Mouse (Mus musculus): ENCODE measurements around the gene Amz1. TPM values are rescaled to one million over a fixed set of nuclear protein-coding genes. Genes with fewer than 3 reads are reported as not detected.
A peak's percentile ranks its signal among the peaks of the same experiment; 100 is the strongest.

Gene Amz1
- total RNA-seq, 1 experiment from 2014 or later: 7.8 TPM

DNA sequence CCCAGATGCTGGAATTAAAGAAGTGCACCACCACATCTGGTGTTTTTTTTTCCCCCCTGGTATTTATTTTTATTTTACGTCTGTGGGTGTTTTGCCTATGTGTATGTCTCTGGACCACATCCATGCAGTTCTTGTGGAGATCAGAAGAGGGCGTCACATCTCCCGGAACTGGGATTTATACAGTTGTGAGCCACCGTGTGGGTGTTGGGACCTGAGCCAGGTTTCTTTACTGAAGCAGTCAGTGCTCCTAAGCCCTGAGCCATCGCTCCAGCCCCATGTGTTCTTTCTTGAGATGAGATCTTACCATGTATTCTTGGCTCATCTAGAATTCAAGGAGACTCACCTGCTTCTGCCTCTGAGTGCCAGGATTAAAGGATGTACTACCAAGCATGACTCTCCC is 12.9 kb upstream of the Amz1 start:
- ATAC-seq (replicated peaks; ENCODE audit: insufficient number of reproducible peaks, low FRiP score, low TSS enrichment, poor library complexity, severe bottlenecking): no peak

DNA sequence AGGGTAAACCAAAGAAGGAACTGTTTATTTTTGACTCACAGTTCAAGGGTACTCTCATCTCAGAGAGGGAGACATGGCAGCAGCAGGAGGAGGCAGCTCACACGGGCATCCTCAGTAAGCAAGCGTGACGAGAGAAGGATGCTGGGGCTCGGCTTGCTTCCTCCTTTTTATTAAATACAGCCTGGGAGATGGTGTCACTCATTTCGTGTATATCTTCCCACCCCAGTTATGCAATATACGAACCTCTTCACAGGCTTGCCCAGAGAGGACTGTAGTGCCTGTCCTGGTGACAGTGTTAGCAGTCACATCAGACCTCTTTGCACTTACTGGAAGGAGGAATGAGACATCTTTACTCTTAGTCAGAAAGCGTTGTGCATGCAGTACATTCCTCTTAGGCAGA is 3.2 kb upstream of the Amz1 start:
- peak; percentile 77 for ATAC-seq (replicated peaks; ENCODE audit: insufficient number of reproducible peaks, low FRiP score, low TSS enrichment, poor library complexity, severe bottlenecking)

DNA sequence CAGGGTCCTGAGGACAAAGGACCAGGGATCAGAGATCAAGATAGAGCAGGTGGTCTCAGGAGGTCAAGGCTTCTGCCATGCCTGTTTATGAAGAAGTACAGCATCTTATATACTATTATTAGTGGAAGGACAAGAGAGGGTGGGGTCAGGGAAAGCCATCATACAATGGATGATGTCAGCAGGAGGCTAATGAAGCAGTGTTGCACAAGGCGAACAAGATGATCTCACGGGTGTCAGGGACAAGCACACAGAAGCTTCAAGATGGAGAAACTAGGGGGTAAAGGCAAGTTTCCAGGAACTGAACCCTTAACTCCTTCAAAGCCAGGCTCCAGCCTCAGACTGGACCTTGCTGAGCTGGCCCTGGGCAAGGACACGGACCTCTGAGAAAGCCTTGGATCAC is 1.8 kb upstream of the Amz1 start:
- ATAC-seq (replicated peaks; ENCODE audit: insufficient number of reproducible peaks, low FRiP score, low TSS enrichment, poor library complexity, severe bottlenecking): peak; percentile 84

DNA sequence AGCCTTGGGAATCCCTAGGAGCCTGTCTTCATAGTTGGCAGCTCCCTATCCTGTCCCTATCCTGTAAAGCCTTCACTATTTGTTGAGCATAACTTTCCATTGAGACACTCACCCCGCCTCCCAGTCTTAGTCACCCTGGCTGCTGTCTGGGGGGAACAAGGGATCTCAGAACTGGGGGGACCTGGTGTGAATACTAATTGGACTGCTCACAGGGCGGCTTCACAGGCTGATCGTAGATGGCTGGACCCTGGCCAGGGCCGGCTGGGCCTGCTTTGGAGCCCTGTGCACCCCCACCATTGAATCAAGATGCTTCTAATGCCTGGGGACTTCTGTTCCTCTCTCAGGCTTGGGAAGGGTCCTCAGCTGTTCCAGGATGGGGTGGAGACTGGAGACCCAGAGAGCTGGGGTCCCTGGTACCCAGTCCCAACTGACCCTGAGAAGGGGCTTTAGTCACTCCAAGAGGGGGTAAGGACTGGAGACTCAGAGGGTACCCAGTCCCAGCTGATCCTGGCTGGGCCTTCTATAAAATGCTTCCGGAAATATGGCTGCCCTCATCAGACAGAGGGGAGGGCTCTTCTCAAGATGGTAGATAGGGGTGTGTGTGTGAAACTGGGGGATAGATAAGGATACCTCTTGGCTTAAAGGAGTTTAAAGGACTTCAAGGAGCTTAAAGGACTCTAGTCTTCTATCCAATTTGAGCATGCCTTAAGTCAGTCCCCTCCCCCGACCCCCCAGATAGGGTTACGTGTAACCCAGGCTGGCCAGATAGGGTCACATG is 2.3 kb downstream of the Amz1 start:
- ATAC-seq (replicated peaks; ENCODE audit: insufficient number of reproducible peaks, low FRiP score, low TSS enrichment, poor library complexity, severe bottlenecking): no peak

DNA sequence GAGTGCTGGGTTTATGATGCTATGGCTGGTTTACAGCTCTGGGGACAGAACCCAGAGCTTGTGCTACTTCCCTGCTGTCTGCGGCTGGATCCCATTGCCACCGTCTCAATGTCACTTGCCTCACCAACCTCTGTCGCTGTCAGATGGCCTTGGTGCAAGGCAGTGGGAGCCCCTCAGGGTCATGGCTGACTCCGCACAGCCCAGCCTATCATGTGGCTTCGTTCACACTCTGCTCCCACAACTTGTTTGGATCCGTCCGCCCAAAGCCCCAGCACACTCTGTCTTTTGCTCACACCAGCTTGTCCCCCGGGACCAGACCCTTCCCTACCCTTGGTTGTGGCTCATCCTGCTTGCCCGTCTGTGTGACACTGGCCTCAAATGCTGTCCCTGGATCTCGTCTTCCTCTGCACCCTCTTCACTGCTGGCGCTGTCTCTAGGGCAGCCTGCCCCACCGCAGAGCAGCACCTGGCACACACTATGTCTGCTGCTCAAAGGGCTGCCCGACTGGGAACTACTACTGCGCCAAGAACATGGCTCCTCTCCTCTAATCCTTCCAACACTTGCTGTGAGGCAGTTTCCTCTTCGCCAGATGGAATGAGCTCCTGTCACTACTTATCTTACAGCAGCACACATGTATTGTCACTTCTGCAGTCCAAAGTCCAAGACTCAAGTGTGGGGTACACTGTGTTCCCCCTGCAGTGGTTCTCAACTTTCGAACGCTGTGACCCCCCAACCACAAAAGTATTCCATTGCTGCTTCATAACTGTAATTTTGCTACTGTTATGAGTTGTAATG is 3.2 kb downstream of the Amz1 start:
- ATAC-seq (replicated peaks; ENCODE audit: insufficient number of reproducible peaks, low FRiP score, low TSS enrichment, poor library complexity, severe bottlenecking): no peak

DNA sequence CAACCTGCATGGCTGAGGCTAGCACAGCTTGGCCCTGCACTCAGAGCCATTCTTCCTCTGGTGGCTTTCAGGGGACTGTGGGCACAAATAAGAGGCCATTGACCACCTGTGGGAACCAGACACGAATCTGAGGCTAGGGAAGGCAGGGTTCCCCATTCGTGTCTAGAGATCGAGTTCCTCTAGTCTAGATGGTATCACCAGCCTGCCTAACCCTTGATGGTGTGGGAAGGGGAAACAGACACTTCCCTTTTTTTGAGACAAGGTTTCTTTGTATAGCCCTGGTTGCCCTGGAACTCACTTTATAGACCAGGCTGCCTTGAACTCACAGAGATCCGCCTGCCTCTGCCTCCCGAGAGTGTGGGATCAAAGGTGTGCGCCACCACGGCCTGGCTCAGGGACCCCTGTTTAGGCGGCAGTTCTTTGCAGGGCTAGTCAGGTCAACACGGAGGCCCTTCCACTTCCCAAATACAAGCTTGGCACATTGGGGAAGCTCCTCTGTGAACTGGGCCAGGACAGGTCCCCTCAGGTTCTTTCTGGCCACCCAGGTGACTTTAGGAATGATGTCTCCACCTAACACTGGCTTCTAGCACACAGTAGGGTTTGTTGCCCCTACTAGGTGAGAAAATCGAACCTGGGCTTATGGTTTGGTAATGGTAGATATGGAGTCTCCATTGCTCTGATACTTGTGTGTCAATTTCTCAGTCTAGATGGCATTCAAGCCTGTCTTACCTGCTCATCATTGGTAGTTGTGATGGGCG is 7.3 kb downstream of the Amz1 start:
- peak; percentile 73 for ATAC-seq (replicated peaks; ENCODE audit: insufficient number of reproducible peaks, low FRiP score, low TSS enrichment, poor library complexity, severe bottlenecking)

DNA sequence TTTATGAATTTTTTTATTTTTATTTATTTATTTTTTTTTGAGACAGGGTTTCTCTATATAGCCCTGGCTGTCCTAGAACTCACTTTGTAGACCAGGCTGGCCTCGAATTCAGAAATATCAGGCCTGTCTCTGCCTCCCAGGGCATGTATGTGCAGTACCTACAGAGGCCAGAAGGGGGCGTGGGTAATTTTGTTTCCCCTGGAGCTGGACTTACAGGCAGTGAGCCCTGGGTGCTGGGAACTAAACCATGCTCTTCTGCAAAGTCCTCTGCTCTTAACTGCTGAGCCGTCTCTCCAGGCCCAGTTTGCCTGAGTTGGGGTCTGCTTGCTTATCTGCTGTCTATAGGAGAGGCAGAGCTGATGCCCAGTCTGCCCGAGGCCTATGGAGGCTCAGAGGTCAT is 8.3 kb downstream of the Amz1 start:
- no peak for ATAC-seq (replicated peaks; ENCODE audit: insufficient number of reproducible peaks, low FRiP score, low TSS enrichment, poor library complexity, severe bottlenecking)

DNA sequence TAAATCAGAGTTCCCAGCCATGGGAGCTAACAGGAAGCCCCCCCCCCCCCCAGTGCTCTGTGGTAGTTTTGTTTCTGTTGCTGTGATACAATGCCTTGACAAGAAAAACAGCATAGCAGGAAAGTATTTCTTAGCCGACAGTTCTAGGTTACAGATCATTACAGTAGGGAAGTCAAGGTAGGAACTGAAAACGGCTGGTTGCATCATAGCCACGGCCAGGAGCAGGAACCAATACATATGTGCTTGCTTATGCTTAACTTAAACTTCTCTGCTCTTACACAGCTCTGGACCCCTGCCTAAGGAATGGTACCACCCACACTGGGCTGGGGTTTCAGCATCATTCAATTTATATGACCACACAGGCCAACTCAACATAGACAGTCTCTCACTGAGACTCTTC is 9.4 kb downstream of the Amz1 start:
- peak; percentile 72 for ATAC-seq (replicated peaks; ENCODE audit: insufficient number of reproducible peaks, low FRiP score, low TSS enrichment, poor library complexity, severe bottlenecking)

DNA sequence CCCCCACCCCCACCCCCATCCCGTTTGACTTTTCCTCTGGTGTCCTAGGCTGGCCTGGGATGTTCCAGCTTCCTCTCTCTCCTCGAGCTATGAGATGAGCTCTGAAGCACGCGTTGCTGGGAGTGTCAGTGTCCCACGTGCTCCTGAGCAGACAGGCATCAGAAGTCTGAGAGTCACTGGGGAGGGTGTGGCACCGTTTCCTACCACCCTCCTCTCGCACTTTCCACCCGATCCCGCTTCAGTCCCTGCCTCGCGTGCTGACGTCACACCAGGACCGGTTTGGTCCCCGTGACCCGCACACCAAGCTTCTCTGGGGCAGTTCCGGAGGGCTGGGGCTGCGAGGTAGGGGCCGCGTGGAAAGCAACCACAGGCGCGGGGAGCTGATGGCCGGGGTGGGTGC is 11.4 kb downstream of the Amz1 start:
- ATAC-seq (replicated peaks; ENCODE audit: insufficient number of reproducible peaks, low FRiP score, low TSS enrichment, poor library complexity, severe bottlenecking): peak; percentile 66

DNA sequence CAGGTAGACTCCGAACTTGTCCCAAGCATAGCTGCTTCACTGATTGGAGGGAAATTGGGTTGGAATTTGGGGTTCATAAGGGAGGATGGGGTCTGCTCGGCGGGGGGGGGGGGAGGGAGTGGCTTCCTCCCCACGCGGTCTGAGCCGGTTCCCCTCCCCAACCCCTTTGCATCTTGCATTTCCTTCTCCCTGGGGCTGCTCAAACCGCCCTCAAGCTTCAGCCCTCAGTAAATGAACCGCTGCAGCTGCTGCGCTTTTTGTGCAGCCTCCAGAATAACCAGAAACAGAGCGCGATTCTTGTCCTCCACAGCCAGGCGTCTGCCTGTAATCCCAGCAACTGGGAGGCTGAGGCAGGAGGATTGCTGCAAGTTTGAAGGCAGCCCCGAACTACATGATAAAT is 12.2 kb downstream of the Amz1 start:
- ATAC-seq (replicated peaks; ENCODE audit: insufficient number of reproducible peaks, low FRiP score, low TSS enrichment, poor library complexity, severe bottlenecking): no peak

DNA sequence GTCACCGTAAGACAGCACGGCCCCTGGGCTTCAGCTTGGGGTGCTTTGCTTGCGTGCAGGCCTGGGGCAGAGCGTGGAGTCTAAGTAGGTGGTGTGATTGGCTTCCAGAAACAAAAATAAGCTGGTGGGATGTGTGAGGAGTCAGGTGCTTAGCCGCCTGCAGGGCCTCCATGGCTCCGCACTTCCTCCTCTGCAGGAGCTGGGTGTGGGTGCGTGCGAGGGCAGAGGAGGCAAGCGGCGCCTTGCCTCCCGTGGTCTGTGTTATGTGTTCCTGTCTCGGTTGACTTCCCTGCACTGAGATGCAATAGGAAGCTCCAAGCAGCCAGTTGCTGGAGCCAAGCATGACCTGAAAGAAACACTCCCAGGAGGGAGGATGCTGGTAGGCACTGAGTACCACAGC is 15.9 kb downstream of the Amz1 start:
- peak; percentile 70 for ATAC-seq (replicated peaks; ENCODE audit: insufficient number of reproducible peaks, low FRiP score, low TSS enrichment, poor library complexity, severe bottlenecking)

DNA sequence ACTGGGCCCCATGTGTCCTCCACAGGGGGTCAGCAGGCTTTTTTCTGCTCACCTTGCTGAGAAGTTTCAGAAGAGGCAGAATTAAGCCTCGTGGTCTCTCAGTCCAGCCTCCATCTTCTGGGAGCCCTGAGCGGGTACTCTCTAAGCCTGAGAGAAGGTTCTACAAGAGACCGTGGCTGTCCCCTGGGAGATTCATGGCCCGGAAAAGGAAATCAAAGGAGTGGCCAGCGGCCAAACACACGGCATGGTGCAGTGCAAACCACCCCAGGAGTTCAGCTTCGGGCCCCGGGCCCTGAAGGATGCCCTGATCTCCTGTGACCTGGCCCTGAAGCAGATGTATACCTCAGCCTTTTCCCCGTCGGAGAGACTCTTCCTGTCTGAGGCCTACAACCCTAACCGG is 17.1 kb downstream of the Amz1 start:
- ATAC-seq (replicated peaks; ENCODE audit: insufficient number of reproducible peaks, low FRiP score, low TSS enrichment, poor library complexity, severe bottlenecking): no peak

DNA sequence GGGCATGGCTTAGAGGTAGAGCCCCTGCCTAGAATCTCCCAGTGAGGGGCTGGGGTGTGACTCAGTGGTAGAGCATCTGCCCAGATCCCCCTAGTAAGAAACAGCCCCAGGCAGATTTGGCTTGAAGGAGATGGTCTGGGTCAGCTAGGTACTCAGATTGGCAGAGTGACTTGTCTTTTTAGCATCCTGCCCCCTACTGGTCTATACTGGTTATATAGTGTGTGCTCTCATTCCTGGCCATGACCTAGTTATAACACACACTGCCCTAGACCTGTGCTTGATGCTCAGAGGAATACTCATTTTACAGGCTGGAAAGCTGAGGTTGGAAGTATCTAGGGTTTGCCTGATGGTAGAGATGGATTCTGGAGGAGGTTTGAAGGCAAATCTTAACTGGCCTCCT is 17.9 kb downstream of the Amz1 start:
- peak; percentile 58; the same call in 1 of the 2 replicates for ATAC-seq (replicated peaks; ENCODE audit: insufficient number of reproducible peaks, low FRiP score, low TSS enrichment, poor library complexity, severe bottlenecking)

DNA sequence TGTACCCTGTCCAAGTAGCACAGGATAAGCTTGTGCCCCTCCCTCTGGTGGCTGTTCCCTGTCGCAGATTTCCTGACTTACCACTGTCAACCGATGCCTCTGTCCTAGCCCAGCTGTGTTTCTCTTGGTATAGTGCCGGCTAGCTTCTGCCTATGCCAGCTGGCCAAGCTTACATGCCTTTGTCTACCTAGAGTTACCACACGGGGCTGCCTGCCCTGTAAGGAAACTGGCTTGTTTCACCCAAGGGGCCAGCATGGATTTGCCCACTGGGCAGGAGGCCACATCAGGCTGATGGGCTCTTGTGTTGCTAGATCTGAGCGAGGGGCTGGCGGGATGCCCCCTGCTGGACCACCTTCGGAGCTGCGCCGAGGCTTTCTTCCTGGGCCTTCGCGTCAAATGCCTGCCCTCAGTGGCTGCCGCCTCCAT is 19.8 kb downstream of the Amz1 start:
- ATAC-seq (replicated peaks; ENCODE audit: insufficient number of reproducible peaks, low FRiP score, low TSS enrichment, poor library complexity, severe bottlenecking): no peak

DNA sequence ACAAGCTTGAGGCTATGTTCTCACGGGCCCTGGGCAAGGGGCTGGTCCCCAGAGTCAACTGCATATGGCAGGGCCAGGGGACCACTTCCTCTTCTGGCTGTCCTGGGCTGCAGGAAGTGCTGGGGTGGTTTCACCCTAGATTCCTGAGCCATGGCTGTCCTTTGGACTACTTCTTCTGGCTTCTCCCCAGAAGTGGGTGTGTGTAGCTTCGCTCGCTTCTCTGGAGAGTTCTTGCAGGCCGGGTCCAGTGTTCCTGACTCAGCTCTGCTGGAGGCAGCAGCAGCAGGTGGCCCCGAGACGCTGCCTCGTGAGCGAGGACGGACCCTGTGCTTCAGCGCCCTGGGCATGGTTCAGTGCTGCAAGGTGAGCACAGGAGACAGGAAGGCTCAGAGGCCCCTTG is 24.5 kb downstream of the Amz1 start:
- no peak for ATAC-seq (replicated peaks; ENCODE audit: insufficient number of reproducible peaks, low FRiP score, low TSS enrichment, poor library complexity, severe bottlenecking)

DNA sequence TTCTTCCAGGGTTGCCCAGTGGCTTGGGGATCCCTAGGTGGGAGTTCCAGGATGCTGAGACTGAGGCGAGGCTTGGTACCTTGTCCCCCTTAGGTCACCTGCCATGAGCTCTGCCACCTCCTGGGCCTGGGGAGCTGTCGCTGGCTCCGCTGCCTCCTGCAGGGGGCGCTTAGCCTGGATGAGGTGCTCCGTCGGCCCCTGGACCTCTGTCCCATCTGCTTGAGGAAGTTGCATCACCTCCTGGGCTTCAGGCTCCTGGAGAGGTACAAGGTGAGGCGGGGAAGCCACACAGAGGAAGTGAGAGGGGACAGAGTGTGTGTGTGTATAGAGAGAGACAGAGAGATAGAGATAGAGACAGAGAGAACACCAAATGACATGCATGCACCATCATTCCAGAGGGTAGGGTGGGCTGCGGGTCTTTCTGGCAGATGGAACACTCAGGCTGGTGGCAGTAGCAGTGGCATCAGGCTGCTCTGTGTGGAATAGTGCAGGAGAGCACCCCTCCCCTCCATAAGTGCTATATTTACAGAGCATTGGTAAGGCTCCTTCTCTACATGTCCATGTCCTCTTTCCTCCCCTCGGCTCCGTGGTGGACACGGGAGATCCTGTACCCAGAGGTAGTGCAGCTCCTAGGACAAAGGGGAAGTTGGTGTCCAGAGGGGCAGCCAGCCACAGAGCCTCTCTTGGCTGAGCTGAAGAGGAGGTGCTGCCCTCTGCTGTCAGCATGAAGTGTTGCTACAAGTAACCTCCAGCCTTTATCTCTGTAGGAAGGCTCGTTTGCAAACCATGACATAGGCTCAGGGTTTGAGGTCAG is 25.3 kb downstream of the Amz1 start:
- peak; percentile 82 for ATAC-seq (replicated peaks; ENCODE audit: insufficient number of reproducible peaks, low FRiP score, low TSS enrichment, poor library complexity, severe bottlenecking)

DNA sequence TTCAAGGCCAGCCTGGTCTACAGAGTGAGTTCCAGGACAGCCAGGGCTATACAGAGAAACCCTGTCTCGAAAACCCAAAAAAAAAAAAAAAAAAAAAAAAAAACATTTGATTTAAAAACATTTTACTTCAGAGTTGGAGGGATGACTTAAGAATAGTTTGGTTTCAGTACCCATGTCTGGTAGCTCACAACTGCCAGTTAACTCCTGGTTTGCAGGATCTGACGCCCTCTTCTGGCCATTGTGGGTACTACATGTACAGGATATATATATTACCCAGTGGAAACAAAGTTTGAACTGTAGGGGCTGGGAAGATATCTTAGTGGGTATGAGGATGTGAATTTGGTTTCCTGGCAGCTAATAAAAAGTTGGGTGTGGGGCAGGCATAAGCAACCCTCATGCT is 27.0 kb downstream of the Amz1 start:
- ATAC-seq (replicated peaks; ENCODE audit: insufficient number of reproducible peaks, low FRiP score, low TSS enrichment, poor library complexity, severe bottlenecking): no peak

DNA sequence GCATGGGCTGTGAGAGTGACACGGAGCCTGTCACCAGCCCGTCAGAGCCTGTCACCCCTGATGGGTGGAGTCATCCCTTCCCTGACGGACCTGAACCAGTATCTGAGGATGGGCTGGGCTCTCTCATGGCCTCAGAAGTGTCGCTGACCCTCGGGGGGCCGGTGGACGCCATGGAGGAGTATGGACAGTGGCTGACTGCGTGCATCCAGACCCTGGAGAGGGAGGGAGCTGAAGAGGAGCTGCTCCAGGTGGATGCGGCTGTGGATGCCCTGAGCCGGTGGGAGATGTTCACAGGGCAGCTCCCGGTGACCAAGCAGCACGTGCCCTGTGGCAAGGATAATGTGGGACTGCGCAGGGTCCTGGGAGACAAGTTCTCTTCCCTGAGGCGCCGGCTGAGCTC is 28.1 kb downstream of the Amz1 start:
- ATAC-seq (replicated peaks; ENCODE audit: insufficient number of reproducible peaks, low FRiP score, low TSS enrichment, poor library complexity, severe bottlenecking): no peak

DNA sequence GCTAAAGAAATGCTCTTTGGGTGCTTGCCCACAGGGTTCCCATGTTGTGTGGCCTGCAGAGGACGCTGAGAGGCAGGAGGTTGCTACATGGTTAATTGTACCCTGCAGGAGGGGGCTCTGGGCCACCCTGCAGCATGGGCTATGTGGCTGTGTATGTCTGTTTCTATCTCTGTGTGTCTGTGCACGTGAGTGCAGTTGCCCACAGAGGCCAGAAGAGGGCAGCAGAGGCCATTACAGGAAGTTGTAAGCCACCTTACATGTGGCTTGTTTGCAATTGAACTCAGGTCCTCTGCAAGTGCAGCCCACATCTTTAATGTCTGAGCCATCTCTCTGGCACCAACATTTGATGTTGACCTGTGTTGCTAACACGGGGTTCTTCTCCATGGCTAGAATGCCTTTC is 28.7 kb downstream of the Amz1 start:
- no peak for ATAC-seq (replicated peaks; ENCODE audit: insufficient number of reproducible peaks, low FRiP score, low TSS enrichment, poor library complexity, severe bottlenecking)

All from monocyte, adult 5-6 weeks (primary cell).